Mouse (Mus musculus): ENCODE results near the gene Dnah11.
A peak's percentile ranks its signal among the peaks of the same experiment; 100 is the strongest.

Dnah11 gene

DNA sequence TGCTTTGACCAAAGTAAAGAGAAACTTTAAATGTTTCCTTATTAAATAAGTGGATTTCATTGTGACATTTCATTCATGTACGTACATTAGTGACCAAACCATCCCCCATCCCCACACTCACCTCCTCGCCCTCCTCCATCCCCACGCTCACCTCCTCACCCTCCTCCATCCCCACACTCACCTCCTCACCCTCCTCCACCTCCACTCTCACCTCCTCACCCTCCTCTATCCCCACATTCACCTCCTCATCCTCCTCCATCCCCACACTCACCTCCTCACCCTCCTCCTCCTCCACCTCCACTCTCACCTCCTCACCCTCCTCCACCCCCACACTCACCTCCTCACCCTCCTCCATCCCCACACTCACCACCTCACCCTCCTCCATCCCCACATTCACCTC, 337.6 kb downstream of the Dnah11 start:
- no peak for DNase-seq (ENCODE audit: low read depth, low spot score)

DNA sequence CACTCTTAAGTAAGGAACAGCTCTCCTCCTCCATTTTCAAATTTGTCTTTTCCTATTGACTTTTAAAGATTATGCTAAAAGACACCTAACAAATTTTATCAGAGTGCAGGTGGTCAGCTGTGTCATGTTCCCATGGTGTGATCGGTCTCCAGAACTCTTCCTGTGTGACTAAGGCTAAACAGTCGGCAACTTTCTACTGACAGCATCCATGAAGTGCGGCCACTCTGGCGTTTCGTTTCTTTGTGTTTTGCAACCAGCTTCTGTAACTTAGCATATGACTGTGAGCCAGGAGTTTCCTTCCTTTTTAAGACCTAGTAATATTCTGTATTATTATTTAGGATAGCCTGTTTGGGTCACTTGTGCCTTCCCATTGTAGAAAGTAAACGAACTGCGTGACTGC, 338.0 kb downstream of the Dnah11 start:
- no peak for DNase-seq (ENCODE audit: low read depth, low spot score)

DNA sequence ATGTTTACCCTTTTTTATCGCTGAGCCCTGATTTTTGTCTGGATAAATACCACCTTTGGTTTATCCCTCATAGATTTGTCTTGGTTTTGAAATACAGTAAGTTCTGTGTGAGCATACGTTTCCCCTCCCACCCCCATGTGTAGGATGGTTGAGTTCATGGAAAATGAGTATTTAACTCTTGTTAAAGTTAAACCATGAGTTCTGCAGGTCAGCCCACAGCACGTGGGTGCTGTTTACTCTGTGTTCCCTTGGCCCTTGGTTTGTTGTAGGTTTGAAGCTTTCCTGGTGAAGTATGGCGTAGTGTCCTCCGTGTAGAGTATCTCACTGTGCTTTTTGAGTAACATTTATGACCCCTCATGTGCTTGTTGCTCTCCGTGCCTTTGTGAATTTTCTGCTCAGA, 341.0 kb downstream of the Dnah11 start:
- DNase-seq (ENCODE audit: low read depth, low spot score), result no peak

DNA sequence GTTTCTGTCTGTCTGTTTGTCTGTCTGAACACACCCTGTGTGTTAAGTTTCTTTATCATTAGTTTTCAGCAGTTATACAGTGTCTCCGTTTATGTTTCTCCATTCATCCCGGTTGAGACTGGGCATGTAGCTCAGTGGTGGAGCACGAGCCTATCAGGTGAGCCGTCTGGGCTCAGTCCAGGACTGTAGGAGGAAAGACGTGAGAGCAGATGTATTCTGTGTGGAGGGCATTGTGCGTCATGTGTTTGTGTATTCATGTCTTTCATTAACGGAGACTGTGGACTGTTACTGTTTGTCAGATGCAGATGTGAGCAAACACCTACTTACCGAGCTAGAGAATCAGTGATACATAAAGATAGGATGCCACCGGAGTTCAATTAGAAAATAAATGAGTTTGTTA, 341.8 kb downstream of the Dnah11 start:
- no peak for DNase-seq (ENCODE audit: low read depth, low spot score)

DNA sequence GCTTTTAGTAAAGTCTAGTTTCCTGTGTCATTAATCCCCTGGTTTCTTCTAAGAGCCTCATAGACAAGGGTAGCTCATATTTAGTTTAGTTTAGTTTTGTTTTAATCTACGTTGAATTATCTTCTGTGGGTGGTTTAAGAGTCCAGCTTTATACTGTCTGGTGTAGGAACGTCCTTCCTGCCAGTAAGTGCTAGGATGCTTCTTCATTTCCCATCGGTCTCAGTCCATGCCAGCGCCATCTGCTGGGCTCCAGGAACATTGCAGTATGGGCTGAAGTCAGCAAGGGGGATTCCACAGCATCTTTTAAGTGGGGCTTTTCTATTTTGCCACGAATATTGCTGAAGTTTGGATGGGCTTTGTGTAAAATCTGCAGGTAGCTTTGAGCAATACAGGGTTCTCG, 345.5 kb downstream of the Dnah11 start:
- DNase-seq (ENCODE audit: low read depth, low spot score), result peak; percentile 6

DNA sequence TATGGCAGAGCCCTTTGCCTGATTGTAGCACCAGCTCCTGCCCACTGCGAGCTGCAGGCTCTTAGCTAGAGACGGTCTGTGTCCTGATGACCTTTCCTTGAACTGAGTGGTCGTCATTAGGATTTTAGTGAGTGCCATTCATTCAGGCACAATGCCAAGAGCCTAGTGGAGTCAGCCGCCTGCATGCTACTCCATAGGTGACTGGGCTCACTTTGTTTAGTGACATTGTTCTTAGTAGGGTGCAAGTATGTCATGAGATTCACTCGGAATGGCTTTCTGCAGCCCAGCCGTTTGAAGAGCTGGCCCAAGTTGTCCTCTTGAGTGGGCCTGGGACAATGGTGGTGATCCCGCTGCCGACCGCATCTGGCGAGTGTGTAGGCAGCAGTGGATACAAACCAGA, 348.4 kb downstream of the Dnah11 start:
- no peak for DNase-seq (ENCODE audit: low read depth, low spot score)

DNA sequence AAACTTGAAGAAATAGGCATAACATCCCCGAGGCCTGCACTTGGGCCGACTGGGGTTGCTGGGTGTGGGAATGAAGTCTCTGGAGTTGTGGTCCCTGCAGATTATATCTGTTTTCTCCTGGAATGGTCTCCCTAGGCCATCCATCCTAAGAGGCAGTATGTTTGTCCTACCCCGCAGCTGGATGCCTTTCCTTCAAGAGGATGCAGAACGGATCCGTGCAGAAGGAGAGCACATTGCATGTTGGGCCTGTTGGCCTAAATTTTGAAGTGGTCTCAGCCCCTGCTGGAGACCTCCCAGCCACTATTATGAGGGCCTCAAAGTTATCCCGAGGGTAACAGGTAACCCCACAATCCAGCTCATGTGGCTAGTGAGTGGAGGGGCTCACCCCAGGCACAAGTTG, 350.2 kb downstream of the Dnah11 start:
- no peak for DNase-seq (ENCODE audit: low read depth, low spot score)

DNA sequence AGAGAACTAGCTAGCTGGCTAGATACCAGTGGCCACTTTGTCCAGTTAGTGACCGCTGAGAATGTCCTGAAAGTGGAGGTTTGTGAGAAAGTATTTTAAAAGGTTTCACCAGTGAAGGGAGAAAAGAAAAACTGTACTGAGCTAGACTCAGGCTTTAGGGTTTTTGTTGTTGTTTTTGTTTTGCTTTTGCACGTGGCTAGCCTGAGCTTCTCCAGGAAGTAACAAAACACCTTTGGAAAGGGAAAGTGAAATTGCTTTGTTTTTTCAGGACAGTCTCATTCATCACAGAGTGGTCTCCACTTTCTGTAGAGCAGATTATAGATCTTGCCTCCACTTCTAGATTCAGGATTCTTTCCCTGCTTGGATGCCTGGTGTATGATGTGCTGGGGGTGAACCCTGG, 353.9 kb downstream of the Dnah11 start:
- DNase-seq (ENCODE audit: low read depth, low spot score), result no peak

DNA sequence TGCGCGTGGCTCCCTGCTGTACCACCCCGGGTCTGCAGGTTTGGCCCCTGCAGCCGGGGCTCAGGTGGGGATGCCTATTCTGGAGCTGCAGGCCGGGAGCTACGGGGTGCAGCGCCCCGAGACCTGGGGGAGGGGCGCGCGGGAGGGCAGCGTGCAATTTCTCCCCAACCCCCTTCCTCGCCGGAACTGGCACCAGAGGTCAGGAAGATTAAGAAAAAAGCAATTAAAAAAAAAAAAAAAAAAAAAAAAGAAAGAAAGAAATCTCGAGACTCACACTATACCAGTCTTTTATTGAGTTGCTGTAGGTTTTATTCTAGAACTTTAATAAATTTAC, 354.8 kb downstream of the Dnah11 start:
- no peak for DNase-seq (ENCODE audit: low read depth, low spot score)

DNA sequence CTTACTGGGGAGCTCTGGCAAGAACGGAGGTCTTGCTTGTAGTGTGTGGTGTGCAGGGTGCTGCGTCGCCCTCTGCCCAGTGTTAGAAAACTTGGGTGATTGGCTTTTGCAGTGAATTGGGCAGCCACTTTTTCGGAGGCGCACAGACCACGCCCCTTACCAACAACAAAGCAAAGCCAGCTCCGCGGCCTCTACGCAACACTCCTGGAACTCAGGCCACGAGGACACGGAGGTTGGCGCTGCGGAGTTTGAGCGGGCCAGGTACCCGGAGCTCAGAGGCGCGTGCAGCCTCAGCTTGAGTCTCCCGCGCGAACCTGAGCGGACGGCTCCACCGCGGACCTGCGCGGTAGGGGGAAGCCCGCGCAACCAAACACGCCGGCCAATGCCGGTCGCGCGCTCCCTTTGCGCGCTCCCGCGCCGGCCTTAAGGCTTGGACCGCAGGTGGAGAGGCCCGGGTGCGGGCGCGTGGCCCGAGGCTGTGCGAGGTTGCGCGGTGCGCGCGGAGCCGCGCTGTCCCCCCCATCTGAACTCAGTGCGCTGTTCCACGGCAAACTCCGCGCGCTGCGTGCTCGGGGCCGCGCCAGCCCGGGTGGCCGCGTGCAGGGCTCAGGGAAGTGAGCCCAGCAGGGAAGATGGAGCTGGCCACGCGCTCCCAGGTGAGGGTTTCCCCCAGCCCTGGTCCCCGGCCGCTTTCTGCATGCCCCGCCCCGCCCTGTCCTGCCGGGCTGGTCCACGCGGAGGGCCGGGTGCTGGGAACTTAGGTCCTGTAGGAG, 355.4 kb downstream of the Dnah11 start:
- no peak for DNase-seq (ENCODE audit: low read depth, low spot score)

DNA sequence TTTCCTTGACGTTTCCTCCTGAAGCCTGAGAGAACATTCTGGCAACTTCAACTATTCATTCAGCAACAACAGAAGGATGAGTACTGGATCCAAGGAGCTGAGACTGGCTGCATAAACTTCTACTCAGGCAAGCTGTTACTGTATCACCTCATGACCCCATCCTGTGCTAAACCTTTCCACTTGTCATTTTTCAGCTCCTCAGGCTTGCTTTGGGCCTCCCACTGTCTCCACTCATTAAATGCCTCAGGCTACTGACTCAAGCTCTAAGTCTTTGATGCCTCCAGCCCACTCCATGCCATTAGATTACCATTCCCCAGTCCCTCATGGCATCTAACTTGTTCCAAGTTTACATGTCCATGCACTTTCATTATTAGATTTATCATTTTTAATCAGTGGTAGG, 356.2 kb downstream of the Dnah11 start:
- no peak for DNase-seq (ENCODE audit: low read depth, low spot score)

DNA sequence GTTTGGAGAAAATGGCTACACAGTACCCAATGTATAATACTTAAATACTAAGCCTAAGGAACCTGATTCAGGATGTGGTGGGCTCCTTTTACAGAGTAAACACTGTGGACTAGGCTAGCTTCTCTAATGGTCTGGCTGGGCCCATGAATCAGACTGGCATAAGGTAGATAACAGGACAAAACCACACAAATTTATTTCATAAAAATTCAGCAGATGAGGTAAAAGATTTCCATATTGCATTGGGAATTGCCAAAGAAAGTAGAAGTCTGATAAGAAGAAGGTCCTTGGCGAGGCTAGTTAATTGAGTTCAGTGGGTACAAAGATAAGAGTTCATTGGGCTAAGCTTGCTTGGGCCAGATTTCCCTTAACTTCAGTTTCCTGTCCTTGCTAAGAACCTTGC, 358.1 kb downstream of the Dnah11 start:
- no peak for DNase-seq (ENCODE audit: low read depth, low spot score)

DNA sequence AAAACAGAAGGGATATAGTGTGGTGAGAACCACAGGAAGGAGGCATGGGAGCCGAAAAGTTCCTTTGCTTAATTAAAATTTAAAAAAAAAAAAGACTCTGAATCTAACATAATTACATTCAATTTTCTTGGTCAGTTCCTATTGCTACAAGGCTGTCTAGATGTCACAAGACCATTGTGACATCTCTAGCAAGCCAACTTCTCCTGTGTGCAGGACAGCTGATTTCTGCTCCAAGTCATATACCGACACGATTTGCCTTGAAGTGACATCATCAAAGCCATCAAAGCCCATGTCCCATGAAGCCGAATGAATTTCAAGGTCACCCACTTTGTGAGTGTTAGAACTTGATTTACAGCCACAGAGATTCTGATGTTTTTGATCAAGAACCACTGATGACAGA, 361.5 kb downstream of the Dnah11 start:
- DNase-seq (ENCODE audit: low read depth, low spot score), result no peak

DNA sequence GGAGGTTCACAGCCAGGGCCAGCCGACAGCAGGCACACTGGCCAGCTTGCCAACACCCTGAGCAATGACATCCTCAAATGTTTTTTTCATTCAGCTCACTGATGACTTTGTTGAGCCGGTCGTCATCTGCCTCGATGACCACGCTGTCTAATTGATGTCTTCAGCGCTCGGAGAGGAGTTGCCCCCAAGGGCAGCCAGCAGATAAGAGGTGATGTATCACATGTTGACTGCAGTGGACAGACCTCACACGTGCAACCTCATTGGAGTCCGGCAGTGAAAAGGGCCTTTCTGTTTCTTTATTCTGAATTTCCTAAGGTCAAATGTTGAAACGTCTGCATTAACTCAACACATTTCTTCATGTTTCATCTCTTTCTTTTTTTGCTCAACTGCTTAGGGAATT, 363.5 kb downstream of the Dnah11 start:
- no peak for DNase-seq (ENCODE audit: low read depth, low spot score)

DNA sequence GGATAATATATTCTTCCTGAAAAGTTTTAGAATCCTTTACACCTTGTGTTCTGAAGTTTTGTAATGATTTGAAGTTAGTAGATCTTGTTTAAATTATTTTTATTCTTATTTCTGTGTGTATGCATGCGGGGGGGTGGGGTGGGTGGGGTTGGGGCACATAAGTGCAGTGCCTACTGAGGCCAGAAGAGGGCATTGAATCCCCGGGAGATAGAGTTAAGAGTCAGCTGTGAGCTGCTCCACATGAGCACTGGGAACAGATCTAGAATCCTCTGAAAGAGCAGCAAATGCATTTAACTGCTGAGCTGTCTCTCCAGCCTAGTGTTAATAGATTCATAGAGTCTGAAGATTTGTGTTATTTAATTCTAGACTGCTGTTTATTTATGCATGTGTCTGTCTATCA, 364.2 kb downstream of the Dnah11 start:
- no peak for DNase-seq (ENCODE audit: low read depth, low spot score)

DNA sequence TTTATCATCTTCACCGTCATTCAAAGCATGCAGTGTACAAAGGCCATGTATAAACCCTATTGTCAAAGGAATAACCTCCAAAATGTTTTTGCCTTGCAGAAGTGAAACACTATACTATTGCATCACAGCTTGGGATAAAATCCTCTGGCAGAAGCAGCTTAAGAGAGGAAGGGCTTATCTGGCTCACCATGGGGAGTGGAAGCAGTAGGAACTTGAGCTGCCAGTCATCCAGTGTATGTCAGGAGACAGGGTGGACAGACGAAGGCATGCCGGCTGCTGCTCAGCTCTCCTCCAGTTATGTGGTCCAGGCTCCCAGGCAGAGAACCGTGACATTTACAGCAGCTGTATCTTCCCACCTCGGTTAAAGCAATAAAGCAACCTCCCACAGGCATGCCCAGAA, 366.7 kb downstream of the Dnah11 start:
- no peak for DNase-seq (ENCODE audit: low read depth, low spot score)

DNA sequence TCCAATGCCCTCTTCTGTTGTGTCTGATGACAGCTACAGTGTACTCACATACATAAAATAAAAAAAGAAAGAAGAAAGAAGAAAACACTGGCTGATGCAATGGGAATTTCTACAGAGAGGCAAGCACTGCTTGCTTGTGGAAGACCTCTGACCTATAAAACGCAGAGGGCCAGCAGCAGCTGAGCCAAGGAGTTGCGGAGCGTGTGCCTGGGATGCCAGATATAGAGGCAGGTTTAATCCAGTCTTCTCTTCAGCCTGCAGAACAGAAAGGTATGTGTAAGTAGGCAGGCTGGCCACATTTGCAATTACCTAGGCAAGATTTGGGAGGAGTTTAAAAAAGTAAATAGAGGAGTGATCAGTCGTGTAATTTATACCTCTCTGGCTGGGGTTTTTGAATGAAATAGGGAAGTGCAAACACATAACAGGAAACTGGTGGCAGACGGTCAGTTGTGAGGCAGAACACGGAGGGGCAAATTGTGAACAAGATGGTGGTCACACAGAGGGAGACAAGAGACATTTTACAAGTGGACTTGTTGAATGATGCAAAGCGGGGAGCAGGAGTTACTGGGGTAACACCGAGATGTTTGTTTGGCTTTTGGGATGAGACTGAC, 367.4 kb downstream of the Dnah11 start:
- DNase-seq (ENCODE audit: low read depth, low spot score), result no peak

DNA sequence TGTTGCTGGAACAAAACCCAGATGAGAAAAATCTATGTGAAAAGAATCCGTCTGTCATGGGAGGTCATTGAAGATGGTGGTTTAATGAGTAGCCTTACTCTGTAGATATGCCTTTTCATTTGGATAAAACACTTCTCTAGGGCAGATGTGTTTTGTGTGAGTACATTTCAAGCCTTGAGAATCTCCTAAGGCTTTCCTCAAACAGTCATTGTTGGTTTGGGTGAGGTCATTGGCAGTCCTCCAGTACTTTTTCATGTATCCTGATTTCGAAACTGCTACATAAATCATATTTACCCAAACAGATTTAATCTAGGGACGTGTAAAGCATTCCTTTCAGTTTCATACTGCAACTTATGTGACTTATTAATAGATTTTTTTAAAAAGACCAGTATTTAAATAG, 370.5 kb downstream of the Dnah11 start:
- DNase-seq (ENCODE audit: low read depth, low spot score), result peak; percentile 6
